Mouse (Mus musculus) cerebellum, postnatal 25 days (tissue): Measurements from ENCODE around the gene Cnih4.

ENCODE experiments used
- DNase-seq, 2 experiments: peaks; one replicate each; pipeline ENCODE4 v3.0.0; 2021; ENCODE audit warnings: mixed read lengths in 2 of 2

Cnih4 gene

GRCm38 (mm10) chr1:181211920-181212633, 67.6 kb downstream of the Cnih4 start, which contains the start of gene Wdr26:
Gene Wdr26, minus strand, starts transcription at chr1:181212001.
- DNase-seq: peak; percentile 88

GRCm38 (mm10) chr1:181214296-181215035, 70.0 kb downstream of the Cnih4 start:
- DNase-seq: no peak

- DNase-seq: no peak
These were observed 71.8 kb downstream of the Cnih4 start for GRCm38 (mm10) chr1:181216315-181216714.
